Mouse (Mus musculus) kidney, postnatal 10 days (tissue): ENCODE results near the gene Zfyve28.

Source experiments
- DNase-seq: peaks from one replicate; pipeline ENCODE4 v3.0.0; 2021; ENCODE audit warnings: mixed read lengths

The Zfyve28 gene

DNA sequence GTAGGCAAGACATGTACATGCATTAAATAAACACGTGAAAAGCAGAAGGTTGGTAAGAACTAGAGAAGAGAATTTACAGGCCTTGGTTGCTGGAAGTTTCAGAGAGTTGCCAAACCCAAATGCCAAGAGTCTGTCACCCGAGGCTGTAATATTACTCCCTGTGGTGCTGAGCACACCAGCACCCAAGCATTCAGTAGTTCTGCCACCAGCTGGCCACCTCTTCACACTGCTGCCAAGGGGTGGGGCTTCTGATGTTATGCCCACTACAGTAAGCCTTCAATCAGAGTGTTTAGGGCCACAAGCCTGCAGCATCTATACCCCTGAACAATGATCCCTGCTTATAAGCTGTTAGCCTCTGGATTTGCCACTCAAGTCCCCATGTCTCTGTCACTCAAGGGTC, 86.9 kb downstream of the Zfyve28 start:
- peak; percentile 51 for DNase-seq

GRCm38 (mm10) chr5:34198615-34199014, 89.6 kb downstream of the Zfyve28 start:
- DNase-seq, result no peak

DNA sequence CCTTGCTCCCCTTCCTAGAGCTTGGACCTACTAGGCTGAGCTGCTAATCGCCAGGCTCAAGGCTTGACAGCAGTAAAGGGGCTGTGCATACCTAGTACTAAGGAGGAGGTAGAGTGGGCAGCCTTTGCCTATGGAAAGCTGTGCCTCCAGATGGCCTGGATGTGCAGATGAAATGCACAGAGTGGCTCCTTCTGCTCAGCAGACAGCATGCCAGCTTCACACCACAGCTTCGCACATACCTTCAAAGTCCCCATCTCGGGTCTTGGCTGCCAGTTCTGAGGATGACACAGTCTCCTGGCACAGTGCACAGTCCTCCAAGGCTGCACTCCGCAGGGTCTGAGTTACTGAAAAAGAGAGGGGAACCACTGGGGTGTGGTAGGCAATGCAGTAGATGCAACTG, 91.0 kb downstream of the Zfyve28 start:
- no peak for DNase-seq

- DNase-seq, result no peak
Observed at GRCm38 (mm10) chr5:34196423-34196822, 91.8 kb downstream of the Zfyve28 start.

- no peak for DNase-seq
Observed at GRCm38 (mm10) chr5:34195786-34196185, 92.5 kb downstream of the Zfyve28 start.

DNA sequence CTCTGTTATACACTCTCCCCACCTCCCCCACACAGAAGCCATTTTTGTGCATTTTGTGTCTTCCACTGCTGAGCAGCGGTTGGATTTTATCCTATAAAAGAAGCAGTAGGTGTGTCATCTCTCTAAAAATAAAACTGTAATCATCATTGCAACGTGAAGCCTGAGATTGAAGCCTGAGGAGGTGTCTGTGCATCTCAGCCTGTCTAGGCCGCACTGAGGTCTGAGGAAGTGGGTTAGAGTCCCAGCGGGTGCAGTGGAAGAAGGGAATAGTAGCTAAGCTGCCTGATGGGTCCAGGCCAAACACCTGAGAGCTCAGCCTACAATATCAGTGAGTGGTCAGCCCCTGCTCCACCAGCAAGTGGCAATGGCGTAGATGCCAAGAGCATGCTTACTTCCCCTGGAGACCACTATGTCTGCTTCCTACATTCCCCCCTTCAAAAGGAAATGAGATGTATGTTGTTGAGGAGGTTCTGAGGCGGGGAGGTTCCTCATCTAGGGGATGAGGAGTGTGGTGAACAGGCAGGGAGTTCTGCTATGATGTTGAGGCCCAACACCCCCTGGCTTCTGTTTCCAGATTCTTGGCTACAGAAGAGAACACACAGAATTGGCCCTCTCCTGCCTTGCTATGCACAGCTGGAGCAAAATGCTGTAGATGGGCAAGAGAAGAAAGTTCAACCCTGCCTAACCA, 93.1 kb downstream of the Zfyve28 start:
- no peak for DNase-seq

GRCm38 (mm10) chr5:34194426-34194825, 93.8 kb downstream of the Zfyve28 start:
- no peak for DNase-seq

- DNase-seq, result peak; percentile 64
Observed at GRCm38 (mm10) chr5:34191843-34192242, 96.4 kb downstream of the Zfyve28 start.

DNA sequence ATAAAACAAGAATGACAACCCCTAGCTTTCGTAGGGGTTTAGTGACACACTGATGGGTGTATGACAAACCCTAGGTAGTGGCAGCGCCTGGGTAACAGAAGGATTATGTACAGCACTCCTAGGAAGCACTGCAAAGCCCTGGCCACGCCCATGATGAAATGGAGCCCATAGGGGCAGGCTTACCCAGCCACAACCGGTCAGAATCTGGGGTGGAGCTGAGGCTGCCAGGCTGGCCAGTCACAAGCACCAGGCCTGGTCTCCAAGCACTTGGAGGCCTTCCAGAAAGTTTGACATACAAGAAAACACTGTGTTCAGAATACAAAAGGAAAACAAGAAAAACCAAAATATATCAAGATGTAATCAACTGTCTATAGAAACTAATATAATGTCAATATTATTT, 97.2 kb downstream of the Zfyve28 start:
- DNase-seq, result peak; percentile 69

DNA sequence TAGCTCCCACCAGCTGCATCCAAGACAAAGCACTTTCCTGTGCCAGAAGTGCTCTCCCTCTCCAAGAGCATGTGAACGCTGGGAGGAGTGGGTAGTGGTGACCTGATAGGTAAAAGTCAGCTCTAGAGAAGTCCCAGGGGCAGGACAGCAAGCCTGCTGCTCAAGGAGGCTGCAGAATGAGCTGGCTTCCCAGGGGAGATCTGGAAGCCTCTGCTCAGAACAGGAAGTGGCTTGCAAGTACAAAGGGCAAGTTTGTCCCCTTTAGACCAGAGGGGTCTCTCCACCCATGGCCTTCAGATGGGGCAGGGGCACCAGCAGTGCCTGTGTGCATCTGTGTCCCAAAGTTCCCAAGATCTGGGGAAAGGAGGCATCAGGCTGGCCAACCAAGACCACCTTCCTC, 98.7 kb downstream of the Zfyve28 start:
- DNase-seq, result no peak

DNA sequence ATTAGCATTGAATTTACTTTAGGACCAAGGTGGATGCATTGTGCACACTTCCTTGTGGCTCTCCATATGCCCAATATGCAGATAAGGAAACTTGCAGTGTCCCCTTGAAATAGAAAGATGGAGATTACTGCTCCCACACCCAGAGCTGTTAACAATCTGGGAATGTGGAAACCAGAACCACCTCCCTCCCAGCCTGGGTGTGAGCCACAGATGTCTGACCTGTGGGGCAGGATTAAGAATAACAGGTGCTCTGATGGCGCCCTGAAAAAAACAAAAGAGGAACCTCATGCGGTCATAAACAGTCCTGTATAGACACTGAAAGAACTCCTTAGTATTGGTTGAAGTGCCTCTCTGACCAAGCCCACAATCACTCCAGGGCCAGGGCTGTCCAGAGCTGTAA, 99.4 kb downstream of the Zfyve28 start:
- DNase-seq, result no peak

DNA sequence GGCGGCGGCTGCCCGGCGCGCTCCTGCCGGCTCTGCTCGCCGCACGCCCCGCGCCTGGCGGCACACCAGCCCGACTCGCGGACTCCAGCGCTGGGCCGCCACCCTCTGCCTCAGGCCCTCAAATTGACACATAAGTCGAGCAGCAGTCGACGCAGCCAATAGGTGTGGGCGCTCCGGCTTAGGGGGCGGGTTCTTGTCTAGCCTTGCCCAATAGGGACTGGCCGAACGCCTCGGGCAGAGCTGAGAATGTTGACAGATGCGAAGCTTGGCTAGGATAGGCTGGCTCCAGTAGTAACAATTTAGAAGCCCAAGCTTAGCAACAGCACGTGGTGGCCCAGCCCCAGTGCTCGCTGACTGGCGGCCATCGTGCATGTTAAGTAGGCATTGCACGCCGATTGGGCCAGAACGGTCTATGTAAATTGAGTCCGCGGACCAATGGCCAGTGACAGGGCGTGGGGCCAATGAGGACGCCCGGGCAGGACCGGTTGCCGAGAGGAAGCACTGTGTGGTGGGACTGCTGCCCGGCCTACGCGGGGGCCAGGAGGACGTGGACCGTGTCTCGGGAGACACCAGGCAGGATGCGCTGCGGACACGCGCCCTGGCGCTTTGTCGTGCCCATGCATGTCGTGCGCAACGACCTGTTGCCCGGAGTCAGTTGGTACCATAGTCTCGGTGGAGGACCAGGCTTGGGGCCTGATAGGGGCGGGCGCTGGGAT, 100.5 kb downstream of the Zfyve28 start, which contains the start of gene Mxd4:
Gene Mxd4 (minus strand): TSS at position 120 of the 716 bp plus-strand sequence.
- peak; percentile 99 for DNase-seq

GRCm38 (mm10) chr5:34186961-34187391, 101.3 kb downstream of the Zfyve28 start:
- peak; percentile 82 for DNase-seq

DNA sequence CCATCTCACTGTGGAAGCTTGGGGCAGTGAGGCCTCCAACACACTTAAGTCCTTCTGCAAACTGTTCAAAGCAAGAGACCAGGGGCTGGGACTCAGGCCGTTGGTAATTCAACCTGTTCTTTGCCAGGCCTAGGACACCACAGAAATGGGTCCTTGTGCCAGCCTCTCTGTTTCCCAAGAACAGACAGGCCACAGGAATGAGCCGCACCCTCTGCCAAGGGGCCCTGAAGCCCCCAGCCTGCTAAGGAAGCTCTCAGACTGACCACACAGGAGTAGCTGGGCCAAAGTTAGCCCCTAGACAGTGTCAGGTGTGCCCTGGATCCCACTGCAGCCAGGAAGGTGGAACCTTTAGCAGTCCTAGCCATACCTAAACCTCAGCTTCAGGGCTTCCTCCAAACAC, 101.9 kb downstream of the Zfyve28 start:
- DNase-seq, result peak; percentile 18

DNA sequence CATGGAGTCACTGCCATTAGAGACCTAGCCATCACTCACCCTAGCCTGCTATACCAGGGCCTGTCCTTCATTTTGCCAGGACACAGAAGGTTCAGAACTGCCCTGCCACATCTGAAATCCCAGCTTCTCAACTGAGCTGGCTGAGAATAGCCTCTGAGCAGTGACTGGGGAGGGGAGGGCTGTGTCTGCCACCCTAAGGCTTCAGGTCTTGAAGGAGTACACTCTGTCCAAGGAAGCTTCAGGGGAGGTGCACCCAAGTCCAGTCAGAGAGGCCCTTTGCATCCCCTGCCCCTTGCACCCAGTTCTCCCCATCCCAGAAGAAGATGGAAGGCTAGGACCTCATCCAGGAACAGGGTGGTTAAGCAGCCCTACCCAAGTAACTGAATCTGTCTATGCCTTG, 102.5 kb downstream of the Zfyve28 start:
- peak; percentile 6 for DNase-seq

- DNase-seq, result peak; percentile 7
Observed at GRCm38 (mm10) chr5:34185051-34185580, 103.1 kb downstream of the Zfyve28 start.

DNA sequence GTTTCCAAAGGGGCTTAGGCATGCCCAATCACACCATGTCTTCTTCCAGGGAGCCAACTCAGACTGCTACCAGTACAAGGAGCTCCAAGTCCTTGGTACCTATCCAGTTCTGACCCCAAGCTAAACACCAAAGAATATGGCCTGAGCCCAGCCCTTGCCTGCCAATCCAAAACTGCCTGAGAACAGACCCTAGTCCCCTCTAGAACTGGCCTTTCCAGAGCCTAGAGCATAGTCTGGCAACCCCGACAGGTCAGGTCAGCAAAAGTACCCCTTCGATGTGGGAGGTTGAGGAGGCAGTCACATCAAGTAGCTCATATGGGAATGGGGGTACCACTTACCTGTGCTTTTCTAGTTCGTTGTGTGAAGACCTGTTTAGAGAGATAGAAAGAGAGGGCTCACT, 104.3 kb downstream of the Zfyve28 start:
- DNase-seq, result peak; percentile 3

DNA sequence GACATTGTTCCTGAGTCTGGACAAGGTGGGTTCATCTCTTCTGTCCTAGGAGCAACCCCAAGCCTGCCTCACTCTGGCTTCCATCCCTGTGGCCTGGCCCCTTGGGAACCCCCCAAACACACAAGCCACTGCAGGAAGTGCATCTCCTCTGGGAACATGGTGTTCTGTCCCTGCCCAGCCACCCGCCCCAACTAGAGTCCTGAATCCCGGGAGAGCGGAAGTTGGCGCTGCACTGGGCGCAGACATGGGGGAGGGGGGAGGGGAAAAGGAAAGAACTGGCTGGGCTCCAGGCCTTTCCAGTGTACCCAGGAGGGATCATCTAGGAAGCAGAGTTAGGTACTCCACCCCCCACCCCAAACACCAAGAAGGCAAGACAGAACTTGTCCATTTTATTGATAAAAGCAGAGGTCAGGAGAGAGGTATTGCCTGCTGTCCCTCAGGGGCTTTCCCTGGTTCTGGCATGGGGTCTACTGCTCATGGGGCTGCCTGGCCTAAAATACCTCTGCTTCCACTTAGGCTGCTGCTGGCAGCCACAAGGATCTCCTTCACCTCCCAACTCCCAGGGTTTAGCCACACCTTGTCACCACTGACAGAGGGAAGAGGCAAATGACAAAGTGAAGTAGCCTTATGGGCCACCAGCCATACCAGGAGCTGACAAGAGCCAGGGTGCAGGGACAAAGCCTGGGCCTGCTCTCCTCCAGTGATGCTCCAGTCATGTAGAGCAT, 104.9 kb downstream of the Zfyve28 start:
- peak; percentile 66 for DNase-seq

- DNase-seq, result peak; percentile 71
Observed at GRCm38 (mm10) chr5:34182486-34182885, 105.8 kb downstream of the Zfyve28 start.

DNA sequence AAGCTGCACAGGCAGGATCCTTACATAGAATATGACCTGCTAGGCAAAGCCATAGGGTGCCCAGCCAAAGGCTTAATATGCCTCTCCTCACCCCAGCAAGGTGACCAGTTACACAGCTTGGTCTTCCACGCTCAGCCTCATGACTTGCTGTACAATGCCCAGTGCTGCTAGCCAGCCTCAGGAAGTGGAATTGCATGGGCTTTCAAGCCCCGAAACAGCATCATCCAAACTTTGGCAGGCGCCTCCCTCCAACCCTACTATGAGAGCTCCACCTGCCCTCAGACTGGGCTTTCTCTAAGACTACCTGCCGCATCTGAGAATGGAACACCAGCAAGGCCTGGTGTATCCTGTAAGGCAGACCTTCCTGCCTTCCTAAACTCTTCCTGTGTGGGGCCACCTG, 110.4 kb downstream of the Zfyve28 start:
- DNase-seq, result no peak

DNA sequence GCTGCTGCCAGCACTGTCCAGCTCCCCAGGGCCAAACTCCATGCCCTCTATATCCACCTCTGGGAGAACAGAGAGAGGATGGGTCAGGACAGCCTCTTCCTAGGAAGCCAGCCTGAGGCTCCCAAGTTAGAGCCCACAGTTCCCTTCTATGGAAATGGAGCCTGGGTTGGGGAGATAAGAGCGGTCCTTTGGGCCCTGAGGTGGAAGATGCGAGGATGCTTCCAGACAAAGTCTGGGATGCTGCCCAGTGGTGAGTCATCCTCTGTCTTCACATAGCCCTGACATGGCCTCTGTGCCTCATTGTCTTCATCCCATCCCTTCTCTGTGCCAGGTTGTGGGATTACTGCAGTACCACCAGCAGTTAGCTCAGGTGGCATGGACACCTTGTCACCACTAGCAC, 111.2 kb downstream of the Zfyve28 start:
- no peak for DNase-seq

GRCm38 (mm10) chr5:34176691-34177090, 111.6 kb downstream of the Zfyve28 start:
- no peak for DNase-seq

GRCm38 (mm10) chr5:34175403-34175694, 112.9 kb downstream of the Zfyve28 start:
- DNase-seq, result no peak
